Mouse (Mus musculus): ENCODE data around the gene Tmem95. TPM values are rescaled to one million over a fixed set of nuclear protein-coding genes. Genes with fewer than 3 reads are reported as not detected.
A peak's percentile ranks its signal among the peaks of the same experiment; 100 is the strongest.
"Not testable (repeated sequence)": the region's sequence is repeated elsewhere in the genome, so short reads cannot be mapped to it uniquely, and the experiment has no call there.

Tmem95 gene
- total RNA-seq (2021) = not detected
- long read RNA-seq, experiment 1 = 0 reads
- long read RNA-seq, experiment 2 = 0 reads

GRCm38 (mm10) chr11:69877878-69878277 is at the start of gene Tmem95:
TSS of gene Tmem95 (minus strand) at chr11:69878018.
- no peak for DNase-seq

GRCm38 (mm10) chr11:69927501-69927900 is 49.7 kb upstream of the Tmem95 start:
- no peak for DNase-seq

- DNase-seq = no peak
Observed at GRCm38 (mm10) chr11:69922796-69923195, 45.0 kb upstream of the Tmem95 start.

DNA sequence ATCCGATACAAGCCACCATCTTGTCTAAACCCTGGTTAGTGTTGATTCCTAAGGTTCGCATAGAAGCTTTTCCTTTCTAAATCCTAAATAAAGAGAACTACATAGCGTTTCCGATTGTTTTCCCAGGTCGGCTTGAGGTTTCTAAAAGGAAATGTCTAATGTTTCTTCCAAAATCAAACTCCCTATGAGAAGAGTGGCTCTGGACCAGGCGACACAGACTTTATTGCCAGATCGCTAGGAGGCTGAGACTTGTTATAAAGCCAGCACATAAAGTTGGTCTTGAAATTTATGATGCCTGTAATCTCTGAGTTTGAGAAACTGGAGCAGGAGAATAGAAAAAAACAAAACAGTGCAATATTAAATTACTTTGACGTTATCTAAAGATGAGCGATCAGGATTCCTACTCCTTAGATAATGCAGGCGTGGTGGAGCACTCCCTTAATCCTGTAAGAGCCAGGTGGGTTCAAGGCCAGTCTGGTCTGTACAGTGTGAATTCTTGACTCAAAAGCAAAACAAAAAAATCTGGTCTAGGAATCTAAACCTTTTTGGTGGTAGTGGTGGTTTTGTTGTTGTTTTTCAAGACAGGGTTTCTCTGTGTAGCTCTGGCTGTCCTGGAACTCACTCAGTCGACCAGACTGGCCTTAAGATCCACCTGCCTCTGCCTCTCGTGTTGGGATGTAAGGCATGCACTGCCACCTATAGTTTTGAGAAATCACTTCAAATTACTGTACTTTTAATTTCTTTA is 44.4 kb upstream of the Tmem95 start:
- no peak for DNase-seq

DNA sequence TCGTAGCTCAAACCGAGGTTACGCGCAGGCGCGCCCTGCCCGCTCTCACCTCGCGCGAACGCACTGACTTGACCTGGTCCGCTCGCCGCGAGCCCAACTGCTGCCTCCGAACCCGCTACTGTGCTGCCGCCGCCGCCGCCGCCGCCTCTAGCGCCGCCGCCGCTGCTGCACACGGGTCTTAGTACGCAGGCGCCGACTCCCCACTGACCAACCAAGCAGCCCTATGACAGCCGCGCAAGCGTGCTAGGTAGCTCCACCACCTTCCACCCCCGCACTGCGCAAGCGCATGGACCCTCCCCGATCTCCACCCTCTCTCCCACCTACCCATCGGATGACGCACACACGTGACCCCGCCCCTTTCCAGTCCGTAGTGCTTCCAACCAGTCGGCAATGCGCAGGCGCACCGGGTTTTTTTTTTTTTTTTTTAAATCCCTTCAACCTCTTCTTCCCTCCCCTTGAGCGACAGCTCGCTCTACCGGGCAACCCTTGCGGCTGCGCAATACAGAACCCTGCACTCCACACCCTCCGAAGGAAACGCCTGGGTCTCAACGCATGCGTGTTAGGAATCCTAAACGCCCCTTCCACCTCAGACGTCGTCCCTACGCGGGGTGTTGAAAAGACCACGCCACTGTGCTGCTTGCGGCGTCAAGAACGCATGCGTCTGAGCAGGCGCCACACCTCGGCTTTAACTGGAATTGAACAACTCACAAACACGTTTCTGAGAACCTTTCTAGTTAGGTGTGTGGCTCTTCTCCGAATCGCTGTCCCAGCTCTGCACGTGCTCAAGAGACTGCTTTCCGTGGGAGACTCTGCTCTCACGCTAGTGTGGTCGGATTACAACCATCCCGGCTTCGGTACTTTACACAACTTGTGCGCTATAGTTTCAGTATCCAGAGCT is 43.5 kb upstream of the Tmem95 start, which contains the start of gene Eif5a:
TSS of gene Eif5a (minus strand) at position 845 of the 898 bp plus-strand sequence.
- peak; percentile 100 for DNase-seq

DNA sequence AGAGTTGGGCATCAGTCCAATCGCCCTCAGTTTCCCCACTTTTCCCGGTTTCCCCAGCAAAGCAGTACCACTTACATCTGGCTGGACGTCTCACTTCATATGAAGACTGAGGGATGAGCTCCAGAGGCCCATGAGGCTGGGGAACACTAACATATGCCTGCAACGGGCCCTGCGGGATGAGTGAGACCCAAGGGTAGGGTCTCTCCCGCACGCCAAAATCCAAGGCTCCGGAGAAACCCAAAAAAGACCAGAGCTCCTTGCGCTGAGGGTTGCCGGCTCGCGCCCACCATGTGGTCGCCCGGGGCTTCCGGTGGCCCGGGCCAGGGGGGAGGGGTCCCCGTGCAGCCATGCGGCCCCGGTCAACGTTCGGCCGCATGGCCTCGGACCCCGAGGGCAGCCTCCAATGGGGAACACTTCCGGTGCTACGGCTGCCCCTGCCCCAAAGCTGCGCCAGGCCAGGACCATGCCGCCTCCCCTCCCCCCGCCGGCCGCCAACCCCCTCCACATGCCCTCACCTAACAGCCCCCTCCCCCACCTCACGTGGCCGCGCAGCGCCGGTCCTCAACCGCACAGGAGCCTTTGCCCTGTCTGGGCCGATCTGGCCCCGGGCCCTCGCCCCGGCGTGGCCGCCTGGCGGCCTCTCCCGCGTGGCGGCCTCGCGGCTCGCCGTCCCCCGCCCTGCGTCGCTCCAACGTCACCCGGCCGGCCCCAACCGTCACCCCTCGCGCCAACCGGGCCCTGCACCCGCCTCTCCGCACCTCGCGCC is 42.6 kb upstream of the Tmem95 start:
- DNase-seq = peak; percentile 52 to 74

GRCm38 (mm10) chr11:69919661-69920265 is 41.9 kb upstream of the Tmem95 start:
- DNase-seq = peak; percentile 87 to 92

GRCm38 (mm10) chr11:69919053-69919452 is 41.2 kb upstream of the Tmem95 start:
- no peak for DNase-seq

DNA sequence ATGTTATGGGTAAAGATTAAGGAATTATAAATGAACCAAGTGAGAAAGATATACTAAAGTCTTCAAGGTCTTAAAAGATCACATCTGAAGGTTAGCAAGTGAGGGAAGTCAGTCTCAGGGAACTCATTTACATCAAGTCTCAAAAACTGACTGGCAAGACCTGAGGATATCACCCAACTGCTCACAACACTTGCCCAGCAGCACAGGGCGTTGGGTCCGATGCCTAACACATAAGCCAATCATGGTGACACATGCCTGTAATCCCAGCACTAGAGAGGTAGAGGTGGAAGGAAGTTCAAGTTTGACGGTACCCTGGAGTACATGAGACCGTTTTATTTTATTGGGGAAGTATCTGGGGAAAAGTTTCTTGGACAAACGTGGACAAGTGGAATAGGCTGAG is 40.3 kb upstream of the Tmem95 start:
- no peak for DNase-seq

GRCm38 (mm10) chr11:69917379-69917948 is 39.6 kb upstream of the Tmem95 start:
- DNase-seq = no peak

GRCm38 (mm10) chr11:69916652-69917378 is 39.0 kb upstream of the Tmem95 start:
- DNase-seq = not testable (repeated sequence)

- DNase-seq = no peak
Observed at GRCm38 (mm10) chr11:69915667-69916627, 38.1 kb upstream of the Tmem95 start.

DNA sequence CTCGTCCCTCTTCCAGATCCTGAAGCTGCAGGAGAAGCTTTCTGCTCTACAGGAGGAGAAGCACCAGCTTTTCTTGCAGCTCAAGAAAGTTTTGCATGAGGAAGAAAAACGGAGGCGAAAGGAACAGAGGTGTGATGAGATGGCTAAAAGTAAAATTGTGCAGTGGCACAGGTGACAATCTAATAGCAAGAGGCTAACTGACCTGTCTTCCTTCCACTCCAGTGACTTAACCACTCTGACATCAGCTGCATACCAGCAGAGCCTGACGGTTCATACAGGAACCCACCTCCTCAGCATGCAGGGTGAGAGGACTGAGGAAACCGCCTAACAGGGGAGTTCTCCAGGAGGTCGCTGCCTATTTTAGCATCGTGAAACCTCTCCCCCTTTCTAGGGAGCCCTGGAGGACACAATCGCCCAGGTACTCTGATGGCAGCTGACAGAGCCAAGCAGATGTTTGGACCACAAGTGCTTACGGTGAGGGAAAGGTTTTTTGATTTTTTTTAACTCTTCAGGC is 37.2 kb upstream of the Tmem95 start:
- no peak for DNase-seq

DNA sequence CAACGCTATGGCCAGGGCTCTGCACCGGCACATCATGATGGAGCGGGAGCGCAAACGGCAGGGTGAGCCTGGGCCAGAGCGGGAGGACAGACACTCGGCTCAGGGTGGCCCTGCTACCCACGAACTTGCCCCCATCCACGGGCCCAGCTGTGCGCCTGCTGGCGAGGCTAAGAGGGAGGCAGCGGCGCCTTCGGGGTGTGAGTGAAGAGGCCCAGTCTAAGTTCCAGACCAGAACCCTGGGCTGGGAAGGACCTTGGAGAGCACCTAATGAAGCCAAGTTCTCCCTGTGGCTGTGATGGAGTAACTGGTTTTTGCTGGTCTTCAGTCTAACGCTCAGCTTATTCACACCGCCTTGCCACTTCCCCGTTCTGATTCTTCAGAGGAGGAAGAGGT is 36.5 kb upstream of the Tmem95 start:
- DNase-seq = peak in 1 of 2 experiments; percentile 49

GRCm38 (mm10) chr11:69913554-69914371 is 35.9 kb upstream of the Tmem95 start, which contains the start of gene Gps2:
TSS of gene Gps2 (plus strand) at chr11:69913888.
- peak; percentile 93 to 94 for DNase-seq

- no peak for DNase-seq
Observed at GRCm38 (mm10) chr11:69912716-69913530, 35.1 kb upstream of the Tmem95 start.

DNA sequence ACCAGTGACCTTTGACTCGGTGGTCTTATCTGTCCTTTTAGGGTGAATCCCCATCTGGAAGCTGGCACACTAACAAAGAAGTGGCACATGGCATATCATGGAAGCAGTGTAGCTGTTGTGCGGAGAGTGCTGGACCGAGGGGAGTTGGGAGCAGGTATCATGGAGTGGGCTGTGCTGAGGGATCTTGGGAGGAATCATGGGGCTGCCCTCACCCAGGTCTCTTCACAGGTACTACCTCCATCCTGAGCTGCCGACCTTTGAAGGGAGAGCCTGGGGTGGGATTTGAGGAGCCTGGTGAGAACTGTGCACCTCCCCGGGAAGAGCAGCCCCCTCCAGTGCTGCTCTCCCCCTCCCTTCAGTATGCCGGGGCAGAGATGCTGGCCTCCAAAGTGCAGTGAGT is 33.9 kb upstream of the Tmem95 start:
- DNase-seq = no peak

Measured in adrenal gland, postnatal 36 days (tissue).